13 mouse cellular contexts compared by ENCODE assay signal in the genomic region with DNA sequence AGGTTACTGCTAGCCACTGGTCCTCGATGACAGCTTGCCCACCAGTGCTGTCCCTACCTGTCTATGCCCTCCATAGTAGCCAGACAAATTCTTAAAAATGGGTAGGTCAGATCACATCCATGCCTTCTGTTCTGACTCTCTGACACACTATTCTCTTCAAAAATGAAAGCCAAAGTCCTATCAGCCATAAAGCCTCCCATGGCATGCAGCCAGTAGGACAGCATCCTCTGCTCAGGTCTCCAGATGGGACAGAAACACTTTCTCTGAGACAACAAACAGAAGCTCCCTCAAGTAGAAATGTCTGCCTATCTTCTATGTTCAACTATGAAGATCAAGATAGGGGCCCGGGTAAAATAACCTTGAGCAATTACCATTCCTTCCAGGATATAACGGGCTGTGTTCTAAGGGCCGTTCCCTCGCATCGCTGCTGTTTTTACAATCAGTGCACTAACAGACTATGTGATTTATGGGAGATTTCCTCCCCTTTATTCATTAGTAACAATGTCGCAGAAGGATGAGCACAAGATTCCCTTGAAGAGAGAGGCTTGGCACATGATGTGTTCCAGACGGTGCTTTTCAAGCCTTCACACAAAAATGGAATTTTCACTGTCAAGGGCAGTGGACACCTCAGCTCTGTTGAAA. TPM values are rescaled to one million over a fixed set of nuclear protein-coding genes. Genes with fewer than 3 reads are reported as not detected.
A peak's percentile ranks its signal among the peaks of the same experiment; 100 is the strongest.
DNase-seq lines count a peak whose midpoint lies in the region; ATAC-seq lines count a peak whose summit lies in the region.
"Had no signal": no experiment of that assay in that cellular context is flagged by ENCODE, and none has a peak within 500 bp of the region (broad histone marks: within the 10 kb centered on the region; RNA-seq: fewer than 3 reads in every experiment).

No protein-coding gene starts in this region.

- no peak for ATAC-seq in heart, embryonic 12.5 days (ENCODE audit: insufficient number of reproducible peaks, low FRiP score)
- ATAC-seq: forebrain, embryonic 15.5 days; liver, postnatal 0 days; midbrain, embryonic 16.5 days had no signal

- H3K4me3 ChIP-seq in heart, embryonic 12.5 days, result no peak overlapping the region
- no peak overlapping the region for H3K4me3 ChIP-seq in heart, embryonic 10.5 days
- H3K4me3 ChIP-seq: forebrain, embryonic 15.5 days; limb, embryonic 15.5 days had no signal

- peak; percentile 71 for DNase-seq in heart, adult 11 months
- DNase-seq in kidney, postnatal 4 days, result peak; percentile 10 to 42
- DNase-seq in kidney, postnatal 25 days, result no peak
- DNase-seq in cerebellum, adult 9-10 months, result peak; percentile 86
- DNase-seq in testis, postnatal 10 days (ENCODE audit: low spot score), result peak; percentile 57
- DNase-seq in heart, embryonic 10.5 days (ENCODE audit: low spot score), result no peak
- DNase-seq in liver, result no peak
- DNase-seq: adrenal gland, adult 8-10 months; liver, postnatal 0 days had no signal

- no peak overlapping the region for H3K27ac ChIP-seq in heart, embryonic 12.5 days (ENCODE audit: poor library complexity, severe bottlenecking)
- no peak overlapping the region for H3K27ac ChIP-seq in heart, embryonic 10.5 days
- H3K27ac ChIP-seq: forebrain, embryonic 15.5 days; limb, embryonic 15.5 days had no signal

- 54% methylated on average over 8 of the region's 8 CpGs for WGBS in heart, embryonic 12.5 days
- 75% methylated on average over 8 of the region's 8 CpGs for WGBS in heart, embryonic 10.5 days

- H3K27me3 ChIP-seq in heart, embryonic 12.5 days (replicated peaks), result no peaks in the 10 kb centered on the region
- no peaks in the 10 kb centered on the region for H3K27me3 ChIP-seq in heart, embryonic 10.5 days (ENCODE audit: insufficient read depth, poor library complexity, severe bottlenecking)
- H3K27me3 ChIP-seq: forebrain, embryonic 15.5 days; limb, embryonic 15.5 days had no signal

- H3K9me3 ChIP-seq in heart, embryonic 12.5 days (replicated peaks), result no peaks in the 10 kb centered on the region
- H3K9me3 ChIP-seq in heart, embryonic 10.5 days, result no peaks in the 10 kb centered on the region
- H3K9me3 ChIP-seq: forebrain, embryonic 15.5 days; limb, embryonic 15.5 days had no signal

- no peak overlapping the region for H3K4me2 ChIP-seq in heart, embryonic 12.5 days
- H3K4me2 ChIP-seq: forebrain, embryonic 15.5 days; limb, embryonic 15.5 days had no signal

- no peak overlapping the region for H3K9ac ChIP-seq in heart, embryonic 12.5 days
- H3K9ac ChIP-seq: forebrain, embryonic 15.5 days; limb, embryonic 15.5 days; liver, postnatal 0 days had no signal

- H3K36me3 ChIP-seq in heart, embryonic 12.5 days, result no peaks in the 10 kb centered on the region
- H3K36me3 ChIP-seq in heart, embryonic 10.5 days, result no peaks in the 10 kb centered on the region
- H3K36me3 ChIP-seq: forebrain, embryonic 15.5 days; limb, embryonic 15.5 days had no signal

- peaks cover 14% of the 10 kb centered on the region; the same call in 1 of the 2 replicates for H3K4me1 ChIP-seq in heart, embryonic 12.5 days (replicated peaks)
- peaks cover 10% of the 10 kb centered on the region for H3K4me1 ChIP-seq in heart, embryonic 10.5 days
- H3K4me1 ChIP-seq: limb, embryonic 15.5 days had no signal

RNA-seq across cellular contexts. Expression of a gene that starts 49.3 kb away (rescaled TPM):
- 4.3 and 4.5 TPM in 2 replicates for polyA plus RNA-seq in heart, embryonic 12.5 days (2016; fragmentation: Nextera tagmentation; extraction: Ambion mirVana)
- polyA plus RNA-seq in heart, embryonic 10.5 days (2016; fragmentation: Nextera tagmentation; extraction: Ambion mirVana), result 2.6 and 3.2 TPM in 2 replicates

Comparison
In these comparisons a context has a peak if more than half of its experiments do, and no peak if none do; other contexts are left out.
1. DNase-seq: peak in heart, adult 11 months (single experiment), kidney, postnatal 4 days (2 of 2), cerebellum, adult 9-10 months (single experiment) and testis, postnatal 10 days (single experiment); none in kidney, postnatal 25 days (0 of 2), heart, embryonic 10.5 days (single experiment) and liver (single experiment).